Mouse (Mus musculus) adrenal gland, adult 8-10 months (tissue): ENCODE results near the gene Sectm1a. TPM values are rescaled to one million over a fixed set of nuclear protein-coding genes. Genes with fewer than 3 reads are reported as not detected.
"Not testable (repeated sequence)": the region's sequence is repeated elsewhere in the genome, so short reads cannot be mapped to it uniquely, and the experiment has no call there.

Source experiments
- DNase-seq: peaks from one replicate; pipeline ENCODE4 v3.0.0; 2022
- total RNA-seq, 4 experiments: library from RNA; stranded (reverse); gene quantifications; 2 replicates each; pipeline ENCODE4 v1.2.4; 2022

Sectm1a gene
- under 1 TPM in 2 of 4 experiments, not detected in 2; 0.21 to 0.46 TPM for total RNA-seq

- DNase-seq, result no peak
These were observed at the start of gene Sectm1a for GRCm38 (mm10) chr11:121081120-121081519. Gene Sectm1a, minus strand, starts transcription at chr11:121081220.

GRCm38 (mm10) chr11:121129616-121130015, 48.6 kb upstream of the Sectm1a start:
- DNase-seq, result no peak

- no peak for DNase-seq
These were observed 46.4 kb upstream of the Sectm1a start for GRCm38 (mm10) chr11:121127441-121127840.

- DNase-seq, result no peak
These were observed 45.4 kb upstream of the Sectm1a start for GRCm38 (mm10) chr11:121126395-121126794.

GRCm38 (mm10) chr11:121125522-121126172, 44.6 kb upstream of the Sectm1a start:
- no peak for DNase-seq

GRCm38 (mm10) chr11:121123438-121123837, 42.4 kb upstream of the Sectm1a start:
- DNase-seq, result no peak

GRCm38 (mm10) chr11:121122024-121122670, 41.1 kb upstream of the Sectm1a start:
- DNase-seq, result no peak

GRCm38 (mm10) chr11:121121151-121121550, 40.1 kb upstream of the Sectm1a start:
- no peak for DNase-seq

- DNase-seq, result no peak
These were observed 37.6 kb upstream of the Sectm1a start, which contains the start of gene Tex19.2 for GRCm38 (mm10) chr11:121118577-121118976. Gene Tex19.2, minus strand, starts transcription at chr11:121118677.

- no peak for DNase-seq
These were observed 37.1 kb upstream of the Sectm1a start for GRCm38 (mm10) chr11:121118106-121118505.

GRCm38 (mm10) chr11:121112091-121112775, 31.2 kb upstream of the Sectm1a start:
- DNase-seq, result peak; percentile 61

- DNase-seq, result no peak
These were observed 30.6 kb upstream of the Sectm1a start for GRCm38 (mm10) chr11:121111601-121112000.

- DNase-seq, result peak; percentile 74
These were observed 30.0 kb upstream of the Sectm1a start for GRCm38 (mm10) chr11:121111051-121111450.

- peak; percentile 54 for DNase-seq
These were observed 29.0 kb upstream of the Sectm1a start for GRCm38 (mm10) chr11:121109986-121110385.

GRCm38 (mm10) chr11:121108061-121108460, 27.0 kb upstream of the Sectm1a start:
- no peak for DNase-seq

GRCm38 (mm10) chr11:121107242-121107641, 26.2 kb upstream of the Sectm1a start:
- DNase-seq, result not testable (repeated sequence)

GRCm38 (mm10) chr11:121101124-121101805, 20.2 kb upstream of the Sectm1a start:
- DNase-seq, result no peak

GRCm38 (mm10) chr11:121100692-121101091, 19.7 kb upstream of the Sectm1a start:
- no peak for DNase-seq

- no peak for DNase-seq
These were observed 18.7 kb upstream of the Sectm1a start for GRCm38 (mm10) chr11:121099762-121100161.

- no peak for DNase-seq
These were observed 11.9 kb upstream of the Sectm1a start for GRCm38 (mm10) chr11:121092606-121093585.

- DNase-seq, result no peak
These were observed 9.9 kb upstream of the Sectm1a start for GRCm38 (mm10) chr11:121090943-121091342.
